Mouse (Mus musculus) ovary, postnatal 10 days (tissue): ENCODE measurements around the gene Coq8a.

Experiments used
- DNase-seq: peaks from one replicate; pipeline ENCODE4 v3.0.0; 2022; ENCODE audit warnings: low spot score

Coq8a gene

GRCm38 (mm10) chr1:180198959-180199714 lies at the start of gene Coq8a:
Coq8a (minus strand) TSS chr1:180199602.
- DNase-seq = no peak

DNA sequence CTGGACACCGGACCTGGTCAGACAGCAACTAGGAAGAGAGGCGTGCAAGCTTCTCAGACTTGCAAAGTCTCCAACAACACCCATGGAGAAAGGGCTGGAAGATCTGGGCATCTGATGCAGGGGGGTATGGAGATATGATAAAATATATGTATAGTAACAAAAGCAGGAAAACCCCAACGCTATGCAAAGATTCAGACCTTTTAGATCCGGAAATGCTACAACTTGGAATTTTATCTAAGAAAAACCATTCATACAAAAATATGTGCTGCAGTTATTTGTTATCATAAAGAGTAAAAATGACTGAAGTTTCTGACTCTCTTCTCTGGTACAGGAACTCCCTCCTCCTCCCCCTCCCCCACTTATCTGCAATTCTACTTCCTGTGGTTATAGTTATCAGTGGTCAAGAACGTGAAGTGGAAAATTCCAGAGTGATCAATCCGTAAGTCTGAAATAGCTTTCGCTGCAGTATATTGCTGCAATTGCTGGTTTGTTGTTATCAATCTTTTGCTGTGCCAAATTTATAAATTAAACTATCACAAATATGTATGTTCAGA lies 49.3 kb upstream of the Coq8a start:
- DNase-seq = no peak

DNA sequence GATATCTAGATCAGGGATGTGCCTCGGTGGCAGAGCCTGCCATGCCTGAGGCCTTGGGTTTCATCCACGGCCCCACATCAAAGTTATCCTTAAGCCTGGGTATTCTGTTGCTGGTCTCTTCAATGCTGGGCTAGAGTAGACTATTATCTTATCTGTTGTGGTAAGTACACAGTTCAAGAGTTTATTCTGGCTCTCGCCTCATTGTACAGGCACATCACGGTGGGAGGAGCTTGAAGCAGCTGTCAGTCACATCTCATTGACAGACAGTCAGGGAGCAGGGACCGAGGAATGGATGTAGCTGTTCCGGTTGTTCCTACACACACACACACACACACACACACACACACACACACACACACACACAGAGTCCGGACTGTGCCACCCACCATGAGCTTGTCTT lies 48.5 kb upstream of the Coq8a start:
- no peak for DNase-seq

DNA sequence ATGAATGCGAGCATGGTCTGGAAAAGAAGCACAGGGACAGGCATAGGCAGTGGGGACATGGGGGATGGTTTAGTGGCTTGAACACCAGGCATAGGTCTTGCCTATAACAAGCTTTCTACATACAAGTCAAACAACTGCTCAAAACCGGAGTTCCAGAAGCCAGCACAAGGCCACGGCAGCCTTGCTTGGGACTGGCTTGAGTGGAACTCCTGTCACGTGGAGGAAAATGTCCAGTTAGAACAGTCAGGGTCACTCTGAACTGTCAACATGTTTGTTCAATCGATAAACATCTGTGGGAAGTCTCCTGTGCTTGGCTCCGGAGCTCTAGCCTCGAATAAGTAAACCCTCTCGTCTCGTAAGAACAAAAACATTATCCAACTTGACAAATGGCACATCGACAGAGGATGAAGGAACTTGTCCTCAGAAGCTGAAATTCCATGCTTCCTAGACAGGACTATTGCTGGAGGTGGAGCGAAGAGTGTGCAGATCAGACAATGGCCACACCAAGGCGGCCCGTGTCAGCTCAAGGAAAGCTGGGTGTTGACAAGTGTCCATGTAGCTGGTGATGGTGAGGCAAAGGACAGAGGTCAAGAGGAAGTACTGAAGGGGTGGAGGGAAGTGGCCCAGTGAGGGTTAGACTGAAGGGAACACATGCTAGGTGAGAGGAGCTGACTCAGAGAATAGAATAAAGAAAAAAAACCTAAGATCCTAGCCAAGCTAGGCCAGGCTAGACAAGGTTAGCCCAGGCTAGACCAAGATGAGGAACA lies 46.5 kb upstream of the Coq8a start:
- no peak for DNase-seq

GRCm38 (mm10) chr1:180231729-180232128 lies 32.3 kb upstream of the Coq8a start:
- no peak for DNase-seq

DNA sequence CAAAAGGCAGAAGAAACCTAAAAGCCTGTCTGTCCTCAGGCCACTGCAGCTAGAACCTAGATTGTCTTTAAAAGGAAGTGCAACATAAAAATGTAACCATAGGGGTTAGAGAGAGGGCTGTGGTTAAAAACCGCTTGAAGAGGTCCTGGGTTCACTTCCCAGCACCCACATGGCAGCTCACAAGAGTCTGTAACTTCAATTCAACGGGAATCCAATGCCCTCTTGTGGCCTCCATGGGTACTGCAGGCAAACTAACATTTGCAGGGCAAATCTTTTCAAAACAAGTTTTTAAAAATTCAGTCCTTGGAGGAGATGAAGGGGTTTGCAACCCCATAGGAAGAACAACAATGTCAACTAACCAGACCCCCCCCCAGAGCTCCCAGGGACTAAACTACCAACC lies 31.2 kb upstream of the Coq8a start:
- no peak for DNase-seq

- no peak for DNase-seq
Observed at GRCm38 (mm10) chr1:180229906-180230305, 30.5 kb upstream of the Coq8a start.

DNA sequence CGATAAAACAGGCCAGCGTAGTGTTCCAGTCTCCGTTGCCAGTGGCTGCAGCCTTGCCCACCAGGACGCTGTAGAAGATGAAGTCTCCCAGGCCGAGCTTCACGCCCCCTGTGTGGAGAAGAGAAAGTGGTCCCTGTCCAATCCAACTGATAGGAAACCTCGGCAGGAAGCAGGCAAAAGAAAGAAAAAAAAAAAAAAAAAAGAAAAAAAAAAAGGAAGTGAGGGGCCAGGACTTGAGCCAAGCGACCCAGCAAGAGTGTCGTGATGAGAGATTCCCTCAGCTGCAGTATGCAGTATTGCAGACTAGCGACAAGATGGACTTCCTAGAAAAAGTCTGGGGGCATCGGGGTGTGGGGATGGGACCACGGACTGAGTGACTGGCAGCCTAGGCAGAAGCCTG lies 29.5 kb upstream of the Coq8a start:
- DNase-seq = no peak

- no peak for DNase-seq
Observed at GRCm38 (mm10) chr1:180226766-180227165, 27.4 kb upstream of the Coq8a start.

DNA sequence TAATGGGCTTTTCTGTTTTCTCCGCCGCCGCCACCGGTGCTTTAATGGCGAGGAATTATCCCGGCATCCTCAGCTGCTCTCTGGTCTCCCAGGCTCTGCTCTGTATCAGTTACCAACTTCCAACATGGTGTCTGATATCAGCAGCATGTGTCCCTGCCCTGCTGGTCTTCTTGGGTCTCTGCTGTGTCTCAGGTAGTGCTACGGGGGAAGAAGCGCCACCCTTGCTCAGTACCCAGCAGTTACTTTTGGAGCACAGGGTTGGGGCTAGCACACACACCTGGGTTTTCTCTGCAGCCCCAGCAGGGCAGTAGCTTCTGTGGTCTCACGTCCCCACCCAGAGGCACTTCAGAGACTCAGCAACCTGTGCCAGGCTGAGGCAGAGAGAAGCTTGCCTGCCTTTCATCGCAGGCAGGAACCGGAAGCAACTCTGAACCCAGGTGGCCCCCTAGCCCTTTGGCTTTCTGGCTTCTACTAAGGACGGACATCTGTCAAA lies 26.9 kb upstream of the Coq8a start:
- no peak for DNase-seq

DNA sequence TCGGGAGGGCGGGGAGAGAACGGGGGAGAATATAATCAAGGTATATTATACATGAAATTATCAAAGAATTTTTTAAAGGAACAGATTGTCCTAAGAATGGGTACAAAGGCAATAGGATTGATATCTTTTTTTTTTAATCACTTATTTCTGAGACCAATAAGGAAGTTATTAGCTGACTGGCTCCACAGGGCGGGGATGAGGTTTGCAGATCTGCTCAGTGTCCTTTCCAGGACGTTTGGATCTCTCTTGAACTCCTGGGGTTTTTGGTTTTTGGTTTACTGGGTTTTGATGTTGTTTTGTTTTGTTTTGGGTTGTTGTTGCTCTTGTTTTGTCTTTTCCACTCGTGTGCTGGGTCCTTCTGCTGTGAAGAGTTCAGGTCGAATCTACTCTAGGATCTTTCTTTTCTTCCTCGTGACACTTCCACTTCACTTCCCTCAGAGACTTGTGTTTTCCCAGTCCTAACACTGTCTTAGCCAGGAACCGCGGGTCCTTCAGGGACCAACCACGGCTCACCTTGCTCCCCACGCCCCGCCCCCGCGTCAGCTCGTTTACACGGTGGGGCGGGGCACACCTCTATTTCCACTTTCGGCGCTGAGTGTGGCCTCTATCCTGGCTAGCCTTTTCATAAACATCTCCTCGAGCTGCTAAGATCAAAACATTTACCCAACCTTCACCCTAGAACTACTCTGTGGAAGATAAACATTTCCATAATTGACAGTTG lies 26.3 kb upstream of the Coq8a start:
- no peak for DNase-seq

GRCm38 (mm10) chr1:180222007-180222406 lies 22.6 kb upstream of the Coq8a start:
- DNase-seq = no peak

- no peak for DNase-seq
Observed at GRCm38 (mm10) chr1:180220791-180221542, 21.6 kb upstream of the Coq8a start.

DNA sequence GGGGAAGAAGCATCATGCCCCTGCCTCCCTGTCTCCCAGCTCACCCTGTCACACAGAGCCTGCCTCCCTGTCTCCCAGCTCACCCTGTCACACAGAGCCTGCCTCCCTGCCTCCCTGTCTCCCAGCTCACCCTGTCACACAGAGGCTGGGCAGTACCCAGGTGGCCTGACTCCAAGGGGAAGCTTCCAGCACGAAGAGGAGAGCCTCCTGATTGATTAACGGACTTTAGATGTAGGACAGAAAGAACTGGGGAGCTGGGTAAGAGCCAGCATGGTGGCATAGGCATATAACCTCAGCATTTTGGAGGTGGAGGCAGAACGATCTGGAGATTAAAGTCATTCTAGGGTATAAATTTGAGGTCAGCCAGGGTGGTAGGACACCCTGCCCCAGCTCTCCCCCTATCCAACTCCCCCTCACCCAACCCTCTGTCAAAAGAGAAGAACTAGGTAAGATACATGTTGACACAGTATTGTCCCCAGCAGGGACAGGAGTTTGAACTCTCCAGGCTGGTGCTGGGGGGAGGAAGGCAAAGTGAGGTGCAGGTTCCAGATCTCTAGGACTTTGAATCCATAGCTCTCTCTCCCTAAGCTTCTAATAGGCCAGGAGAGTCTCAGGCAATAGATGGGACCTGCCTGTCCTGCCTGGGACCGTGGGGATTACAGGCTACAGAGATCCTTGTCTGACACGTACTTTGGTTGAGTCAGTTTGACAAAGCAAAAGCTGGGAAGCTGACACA lies 17.3 kb upstream of the Coq8a start:
- no peak for DNase-seq

- peak; percentile 26 for DNase-seq
Observed at GRCm38 (mm10) chr1:180215044-180215443, 15.6 kb upstream of the Coq8a start.

GRCm38 (mm10) chr1:180212911-180213310 lies 13.5 kb upstream of the Coq8a start:
- no peak for DNase-seq

DNA sequence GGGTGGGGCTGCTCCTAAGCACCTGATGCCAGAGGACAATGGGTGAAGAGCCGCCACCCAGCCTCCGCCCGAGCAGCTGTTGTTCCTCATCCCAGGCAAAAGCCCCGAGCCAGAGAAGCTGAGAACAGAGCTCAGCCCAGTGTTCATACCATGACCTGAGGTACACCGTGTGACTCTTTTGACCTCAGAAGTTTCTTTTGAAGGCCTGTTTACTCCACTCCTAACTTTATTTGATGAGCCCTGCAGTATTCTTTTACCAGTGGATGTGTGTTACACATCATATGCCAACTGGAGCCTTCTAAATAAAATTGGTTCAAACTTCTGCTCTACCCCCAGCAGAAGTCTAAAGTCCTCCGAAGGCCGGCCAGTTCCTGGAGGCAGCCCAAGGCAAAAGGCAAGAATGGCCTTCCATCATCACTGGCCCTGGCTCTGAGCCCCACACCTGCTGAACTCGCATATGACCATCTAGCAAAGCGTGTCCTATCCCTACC lies 11.4 kb upstream of the Coq8a start:
- DNase-seq = no peak

- DNase-seq = no peak
Observed at GRCm38 (mm10) chr1:180210031-180210432, 10.6 kb upstream of the Coq8a start.

- no peak for DNase-seq
Observed at GRCm38 (mm10) chr1:180208370-180208769, 9.0 kb upstream of the Coq8a start.

- no peak for DNase-seq
Observed at GRCm38 (mm10) chr1:180200722-180201121, 1.3 kb upstream of the Coq8a start.

GRCm38 (mm10) chr1:180199715-180200050 lies 281 bp upstream of the Coq8a start:
- DNase-seq = no peak
